Mouse (Mus musculus) frontal cortex, adult (tissue): Measurements from ENCODE around the gene Vwce.

Experiments used
- ATAC-seq: cut with Nextera tagmentation; 2 replicates; pipeline ENCODE4 v1.9.2; 2017; ENCODE audit warnings: mild to moderate bottlenecking, moderate library complexity, mixed read lengths; ENCODE audit not compliant: low TSS enrichment

Vwce gene

DNA sequence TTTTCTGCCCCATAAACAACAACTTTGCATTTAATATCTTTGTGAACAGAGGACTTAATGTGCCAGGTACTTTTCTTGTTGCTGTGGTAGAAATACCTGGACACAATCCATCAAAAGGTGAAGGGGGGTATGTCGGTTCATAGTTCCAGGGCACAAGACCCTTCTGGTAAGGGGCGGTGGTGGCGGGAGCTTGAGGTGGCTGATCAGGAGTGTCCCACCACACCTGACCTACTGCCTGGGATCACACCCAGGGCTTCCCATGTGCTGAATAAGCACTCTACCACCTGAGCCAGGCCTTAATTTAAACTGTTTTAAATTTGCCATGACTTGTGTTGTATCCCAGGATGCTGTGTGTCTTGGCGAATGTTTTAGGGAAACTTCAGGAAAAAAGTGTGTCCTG lies 57.1 kb downstream of the Vwce start:
- no peak for ATAC-seq

DNA sequence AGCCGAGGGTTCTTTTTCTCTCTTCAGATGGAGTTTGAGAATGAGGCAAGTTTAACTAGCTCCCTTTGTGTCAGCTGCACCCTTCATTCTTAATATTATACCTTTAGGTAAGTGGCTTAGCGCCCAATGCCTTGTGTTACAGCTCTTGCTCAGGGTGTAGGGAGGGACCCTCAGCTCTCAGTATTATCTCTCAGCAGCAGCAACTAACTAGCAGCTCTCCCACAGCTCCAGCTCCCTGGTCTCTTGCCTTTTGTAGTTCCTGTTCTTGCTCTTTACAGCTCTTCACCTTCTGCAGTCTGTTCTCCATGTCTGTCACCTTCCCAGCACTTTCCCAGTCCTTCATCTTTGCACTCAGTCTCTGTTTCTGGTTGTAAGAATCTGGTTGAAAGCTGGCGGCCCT lies 57.6 kb downstream of the Vwce start:
- no peak for ATAC-seq

DNA sequence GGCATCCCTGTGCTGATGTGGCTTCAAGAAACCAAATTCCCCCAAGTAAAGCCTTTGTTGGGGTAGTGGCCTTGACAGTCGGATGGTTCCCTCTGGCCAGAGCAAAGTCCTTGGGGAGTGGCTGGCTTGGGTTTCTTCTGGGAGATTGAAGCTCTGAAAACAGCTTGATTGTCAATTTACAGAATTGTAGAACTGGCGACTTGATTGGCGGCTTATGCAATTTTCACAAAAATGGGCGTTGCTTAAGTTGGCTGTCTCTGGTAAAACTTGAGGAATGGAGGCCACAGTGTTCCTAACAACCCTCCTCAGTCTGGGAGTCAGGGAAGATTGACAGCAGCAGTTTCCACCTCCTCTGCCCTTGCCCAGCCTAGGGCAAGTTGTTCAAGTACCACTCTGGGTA lies 58.3 kb downstream of the Vwce start:
- ATAC-seq, result no peak

DNA sequence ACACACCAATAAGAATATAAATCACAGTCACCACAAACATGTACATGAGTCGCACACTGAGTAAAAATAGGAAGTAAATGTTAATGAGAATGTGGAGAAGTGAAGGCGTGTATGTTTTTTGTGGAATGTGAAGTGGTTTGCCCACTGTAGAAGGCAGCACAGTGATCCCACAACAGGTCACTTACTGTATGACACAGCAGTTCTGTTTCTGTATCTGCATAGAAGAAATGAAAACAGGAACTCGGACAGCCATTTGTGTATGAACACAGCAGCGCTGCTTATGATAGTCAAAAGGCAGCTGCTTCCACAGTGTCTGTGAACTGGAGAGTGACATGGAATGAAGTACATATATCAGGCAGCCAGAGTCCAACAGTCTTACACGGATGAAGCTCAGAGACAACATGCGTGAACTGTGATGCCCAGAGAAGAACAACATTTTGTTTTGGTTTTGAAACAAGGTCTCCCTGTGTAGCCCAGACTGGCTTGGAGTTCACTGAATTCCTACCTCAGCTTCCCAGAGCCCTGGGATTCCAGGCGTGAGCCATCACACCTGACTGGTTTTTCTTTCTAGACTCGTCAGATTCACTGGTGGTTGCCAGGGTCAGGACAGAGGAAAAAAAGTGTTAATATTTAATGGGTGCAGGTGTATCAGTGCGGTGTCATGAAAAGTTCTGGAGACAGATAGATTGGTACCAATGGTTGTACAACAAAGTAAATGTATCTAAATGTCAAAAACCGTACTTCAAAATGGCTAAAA lies 60.1 kb downstream of the Vwce start:
- ATAC-seq, result no peak

DNA sequence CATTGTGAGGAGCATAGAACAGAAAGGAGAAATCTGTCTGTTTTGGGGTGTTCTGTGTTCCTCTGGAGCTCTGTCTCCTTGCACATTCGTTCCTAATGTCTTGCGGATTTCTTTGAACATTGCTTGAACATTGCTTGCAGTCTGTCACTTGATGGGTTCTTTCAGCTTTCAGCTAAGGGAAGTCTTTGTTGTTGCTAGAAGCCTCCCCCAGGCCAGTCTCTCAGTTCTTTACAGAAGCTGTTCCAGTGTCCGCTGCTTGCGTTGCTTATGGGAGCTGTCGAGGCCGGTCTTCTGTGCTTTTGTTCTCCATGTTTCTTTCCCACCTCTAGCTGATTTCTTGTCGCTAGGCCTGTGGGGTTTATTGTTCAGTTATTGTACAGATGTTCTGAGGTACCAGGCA lies 61.8 kb downstream of the Vwce start:
- ATAC-seq, result no peak

DNA sequence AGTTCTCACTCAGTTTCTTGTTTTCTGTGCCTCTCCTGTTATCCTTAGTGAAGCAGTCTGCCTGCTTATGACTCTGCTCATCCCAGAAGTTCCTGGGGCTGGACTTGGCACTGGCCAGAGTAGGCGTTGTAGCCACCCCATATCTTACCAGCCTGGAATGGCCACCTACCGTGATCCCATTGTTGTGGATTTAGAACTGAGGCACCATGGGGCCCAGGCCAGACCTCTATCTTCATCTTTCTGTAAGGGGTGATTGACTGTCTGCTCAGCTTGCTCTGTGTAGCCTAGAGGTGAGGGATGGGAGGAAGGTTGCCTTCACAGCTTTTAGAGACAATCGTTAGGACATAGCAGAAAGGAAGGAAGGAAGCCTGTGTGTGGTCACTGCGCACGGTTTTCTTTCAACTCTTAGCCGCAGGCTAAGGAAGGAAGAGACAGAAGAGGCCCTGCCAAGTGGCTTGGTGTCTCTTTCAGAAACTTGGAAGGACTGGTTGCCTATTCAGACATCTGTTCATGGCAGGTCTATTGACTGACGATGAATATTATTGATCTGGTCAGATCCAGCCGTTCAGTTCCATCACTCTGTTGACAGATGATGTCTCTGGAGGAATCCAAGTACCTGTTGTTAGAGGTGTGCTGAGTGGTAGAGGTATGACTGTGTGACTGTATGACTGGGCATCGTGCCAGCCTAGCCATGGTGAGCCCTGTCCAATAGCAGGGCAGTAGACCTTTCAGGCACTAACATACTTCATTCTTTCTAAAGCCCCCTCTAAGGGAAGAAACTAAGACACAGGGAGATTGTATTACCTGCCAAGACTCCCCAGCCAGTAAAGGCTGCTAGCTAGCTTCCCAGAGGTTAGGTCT lies 64.3 kb downstream of the Vwce start:
- no peak for ATAC-seq

DNA sequence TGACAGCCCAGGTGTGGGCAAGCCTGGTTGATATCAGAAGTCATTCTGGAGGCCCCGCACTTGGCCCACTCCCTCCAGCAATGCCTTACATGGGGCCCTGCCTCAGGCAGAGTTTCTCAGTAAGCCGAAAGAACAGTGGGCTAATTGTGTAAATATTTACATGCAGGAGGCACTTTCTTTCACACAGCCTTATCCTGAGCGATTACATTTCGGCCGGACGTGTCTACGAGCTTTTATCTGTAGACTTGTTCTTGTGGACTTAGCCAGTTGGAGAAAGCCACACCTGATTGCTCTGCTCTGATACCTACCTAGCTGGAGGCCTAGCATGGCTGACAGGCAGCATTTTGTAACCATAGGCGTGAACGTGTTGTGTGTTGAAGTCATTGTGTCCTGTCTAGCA lies 65.8 kb downstream of the Vwce start:
- no peak for ATAC-seq

DNA sequence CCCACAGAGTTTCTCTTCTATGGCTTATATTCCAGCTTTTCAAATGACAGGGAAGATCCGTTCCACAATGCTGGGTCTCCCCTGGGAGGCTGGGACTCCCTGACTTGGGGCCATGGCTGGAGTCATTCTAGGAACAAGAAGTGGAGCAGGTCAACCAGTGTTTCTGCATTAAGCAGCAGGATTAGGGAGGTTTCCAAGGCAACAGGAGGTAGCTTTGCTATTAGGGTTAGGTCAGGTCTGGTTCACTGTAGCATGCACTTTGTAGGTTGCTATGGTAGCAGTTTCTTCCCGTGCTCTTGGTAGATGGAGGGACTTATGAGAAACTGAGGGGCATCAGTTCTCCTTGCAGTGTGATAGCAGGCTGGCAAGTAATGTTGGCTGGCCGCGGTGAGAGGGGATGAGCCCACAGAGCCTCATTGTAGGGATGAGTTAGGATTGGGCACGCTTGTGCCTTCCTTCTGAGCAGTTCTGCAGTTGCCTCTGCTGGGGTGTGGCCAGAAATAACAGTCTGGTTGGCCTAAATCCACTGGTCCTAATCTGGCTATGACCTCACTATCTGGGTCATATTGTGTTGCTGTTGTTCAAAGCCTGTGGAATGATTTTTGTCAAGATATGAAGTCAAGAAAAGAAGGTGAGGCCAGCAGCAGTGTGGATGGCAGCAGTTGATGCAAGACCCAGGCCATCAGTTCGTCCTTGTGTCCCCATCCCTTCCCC lies 67.2 kb downstream of the Vwce start:
- no peak for ATAC-seq

DNA sequence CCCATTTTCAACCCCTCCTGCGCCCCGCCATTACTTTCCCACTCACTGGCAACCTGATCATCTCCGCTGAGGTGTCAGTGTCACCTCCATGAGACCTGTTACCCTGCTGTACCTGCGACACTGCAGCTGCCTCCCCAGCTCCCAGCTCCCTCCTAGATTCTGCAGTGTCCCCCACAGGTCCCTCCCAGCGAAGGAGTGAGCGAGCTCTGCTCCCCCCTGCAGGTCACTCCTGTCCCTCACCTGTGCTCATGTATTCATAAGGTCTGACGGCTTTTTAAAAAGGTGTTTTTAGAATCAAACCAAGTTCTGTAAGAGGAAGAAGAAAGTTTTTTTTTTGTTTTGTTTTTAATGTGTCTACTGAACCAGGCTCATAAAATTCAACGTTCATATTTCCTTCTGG lies 68.1 kb downstream of the Vwce start:
- no peak for ATAC-seq

DNA sequence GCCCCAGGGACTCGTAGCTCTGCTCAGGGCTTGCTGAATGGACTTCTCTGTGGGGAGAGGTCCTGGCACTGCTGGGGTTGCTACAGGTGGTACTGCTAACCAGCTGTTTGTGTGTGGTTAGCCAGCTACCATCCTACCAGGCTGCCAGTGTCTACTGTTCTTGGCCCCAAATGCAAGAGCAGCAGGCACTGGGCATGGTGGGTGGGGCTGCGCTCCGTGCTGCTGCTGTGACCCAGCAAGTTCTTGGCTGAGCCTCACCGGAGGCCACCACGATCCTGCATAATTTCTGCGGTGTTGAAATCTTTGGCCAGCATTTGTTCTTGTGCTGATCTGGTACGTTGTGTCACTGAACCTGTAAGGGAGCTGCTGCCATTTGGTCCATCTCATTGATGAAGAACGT lies 69.5 kb downstream of the Vwce start:
- ATAC-seq, result no peak

DNA sequence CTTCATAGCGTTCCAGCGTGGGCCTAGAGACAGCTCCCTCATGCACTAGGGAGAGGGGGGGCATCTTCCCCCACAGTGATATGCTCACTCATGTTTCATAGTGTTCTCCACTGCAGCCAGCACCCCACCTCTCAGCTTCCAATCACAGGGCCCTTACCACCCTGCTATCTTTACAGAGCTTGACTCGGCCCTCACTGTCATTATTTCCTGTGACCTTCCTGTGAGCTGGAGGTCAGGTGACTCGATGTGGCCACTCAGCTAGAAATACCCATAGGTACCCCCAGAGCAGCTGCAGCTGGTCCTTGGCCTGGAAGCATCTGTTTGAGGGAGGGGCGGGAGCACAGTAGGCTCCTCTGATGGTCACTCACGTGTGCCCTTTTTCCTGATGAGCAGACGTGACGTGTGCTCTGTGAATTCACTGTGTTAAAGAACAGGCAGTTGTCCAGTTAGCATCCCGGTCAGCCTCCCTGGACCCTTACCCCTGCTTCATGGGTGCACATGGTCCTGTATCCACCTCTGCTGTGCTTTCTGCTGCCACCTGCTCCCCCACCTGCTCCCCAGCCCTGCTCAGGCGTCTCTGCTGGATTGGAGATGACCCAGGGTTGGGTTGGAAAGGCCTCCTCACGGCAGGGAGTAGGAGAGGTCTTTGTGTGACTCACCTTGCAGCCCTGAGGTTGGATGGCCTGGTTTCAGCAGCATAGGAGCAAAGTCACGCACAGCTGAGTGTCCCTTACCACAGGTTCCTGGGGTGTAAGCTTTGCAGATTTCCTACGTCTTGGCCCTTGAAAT lies 73.3 kb downstream of the Vwce start:
- no peak for ATAC-seq

DNA sequence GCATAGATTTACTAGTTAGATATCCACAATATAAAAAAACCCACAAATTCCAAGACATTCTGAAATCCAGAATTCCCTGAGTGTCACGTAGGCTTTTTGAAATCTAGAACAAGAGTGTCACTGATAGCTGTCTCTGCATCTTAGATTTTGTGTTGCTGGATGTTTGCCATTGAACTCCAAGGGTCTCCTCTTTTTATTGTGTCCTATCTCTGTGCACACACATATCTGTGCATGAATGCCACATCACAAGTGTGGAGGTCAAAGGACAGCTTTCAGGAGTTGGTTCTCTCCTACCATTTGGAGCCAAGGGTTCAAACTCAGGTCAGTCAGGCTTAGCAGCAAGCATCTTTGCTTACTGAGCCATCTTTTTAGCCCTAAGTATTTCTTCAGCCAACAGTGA lies 73.9 kb downstream of the Vwce start:
- no peak for ATAC-seq

DNA sequence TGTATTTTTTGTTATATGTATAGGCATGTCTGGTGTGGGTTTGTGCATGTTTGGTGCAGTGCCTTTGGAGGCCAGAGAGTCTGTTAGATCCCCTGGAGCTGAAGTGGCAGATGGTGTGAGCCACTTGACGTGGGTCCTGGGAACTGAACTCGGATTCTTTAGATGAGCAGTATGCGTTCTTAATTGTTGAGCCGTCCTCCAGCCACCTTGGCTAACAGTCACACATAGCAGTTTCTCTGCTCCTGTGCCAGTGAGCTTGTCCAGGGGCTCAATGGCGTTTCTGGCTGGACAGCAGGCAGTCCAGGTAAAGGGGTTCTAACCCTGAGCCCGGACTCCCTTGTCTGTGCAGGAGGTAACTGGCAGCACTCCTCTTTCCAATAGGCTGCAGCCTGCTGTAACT lies 74.9 kb downstream of the Vwce start:
- no peak for ATAC-seq

DNA sequence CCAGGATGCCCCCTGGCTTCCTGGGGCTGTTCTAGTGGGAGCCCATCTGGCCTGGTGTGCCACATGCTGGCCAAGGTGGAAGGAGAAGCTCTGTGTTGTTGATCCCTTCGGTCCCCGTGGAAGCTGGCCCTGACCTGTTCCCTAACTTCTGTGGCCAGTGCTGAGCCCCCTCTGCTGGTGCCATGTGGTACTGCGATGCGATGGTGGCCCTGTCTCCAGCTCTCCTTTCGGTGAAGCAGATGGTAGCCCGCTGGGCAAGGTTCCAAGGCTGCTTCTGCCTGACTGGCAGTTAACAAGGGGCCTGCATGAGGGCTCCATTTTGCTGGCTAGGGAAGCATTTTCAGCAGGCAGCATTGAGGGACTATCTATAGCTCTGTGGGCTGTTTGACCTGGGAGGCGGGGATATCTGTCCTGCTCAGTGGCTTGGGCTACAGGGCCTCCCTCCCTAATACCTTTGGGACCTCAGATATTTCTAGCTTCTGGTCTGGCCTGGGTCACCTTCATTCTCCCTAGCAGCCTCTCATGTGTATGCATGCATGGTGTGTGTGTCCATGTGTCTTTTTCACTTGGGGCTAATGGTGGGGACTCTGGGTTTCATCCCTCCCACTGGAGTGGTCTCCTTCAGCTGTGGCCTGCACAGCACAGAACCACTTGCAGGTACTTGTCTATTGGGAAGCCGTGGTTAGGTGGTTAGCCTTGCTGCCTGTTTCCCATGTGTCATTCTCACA lies 75.5 kb downstream of the Vwce start:
- peak; percentile 73 for ATAC-seq

DNA sequence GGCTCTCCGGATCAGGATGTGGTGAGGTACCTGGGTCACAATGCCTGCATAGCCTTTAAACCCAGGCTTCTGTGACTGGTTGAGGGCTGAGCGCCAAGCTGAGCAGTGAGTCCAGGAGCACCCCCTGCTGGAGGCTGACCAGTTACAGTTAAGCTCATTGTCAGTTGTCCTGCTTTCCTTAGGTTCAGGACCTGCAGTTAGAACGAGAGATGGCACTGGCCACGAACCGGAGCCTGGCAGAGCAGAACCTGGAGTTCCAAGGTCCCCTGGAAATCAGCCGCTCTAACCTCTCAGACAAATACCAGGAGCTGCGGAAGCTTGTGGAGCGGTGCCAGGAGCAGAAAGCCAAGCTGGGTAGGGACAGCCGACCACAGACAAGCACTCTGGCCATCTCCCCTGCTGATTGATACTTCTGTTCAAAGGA lies 76.1 kb downstream of the Vwce start:
- peak; percentile 47 for ATAC-seq

DNA sequence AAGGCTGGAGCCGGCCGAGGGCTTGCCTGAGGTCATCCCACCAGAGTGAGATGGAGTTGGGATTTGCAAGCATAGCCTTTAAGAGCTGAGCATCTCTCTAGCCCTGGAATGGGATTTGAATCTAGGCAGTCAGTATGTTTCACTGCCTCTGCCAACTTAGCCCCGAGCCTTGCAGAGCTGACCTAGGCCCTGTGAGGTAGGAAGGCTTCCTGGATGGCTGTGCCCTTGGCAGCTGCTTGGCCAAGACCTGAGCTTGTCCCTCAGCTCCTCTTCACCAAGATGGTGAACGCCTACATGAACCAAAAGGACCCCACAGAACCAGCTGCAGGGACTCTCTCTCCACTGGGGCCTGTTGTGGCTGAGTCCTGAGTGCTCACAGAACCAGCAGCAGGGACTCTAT lies 76.7 kb downstream of the Vwce start:
- ATAC-seq, result no peak

DNA sequence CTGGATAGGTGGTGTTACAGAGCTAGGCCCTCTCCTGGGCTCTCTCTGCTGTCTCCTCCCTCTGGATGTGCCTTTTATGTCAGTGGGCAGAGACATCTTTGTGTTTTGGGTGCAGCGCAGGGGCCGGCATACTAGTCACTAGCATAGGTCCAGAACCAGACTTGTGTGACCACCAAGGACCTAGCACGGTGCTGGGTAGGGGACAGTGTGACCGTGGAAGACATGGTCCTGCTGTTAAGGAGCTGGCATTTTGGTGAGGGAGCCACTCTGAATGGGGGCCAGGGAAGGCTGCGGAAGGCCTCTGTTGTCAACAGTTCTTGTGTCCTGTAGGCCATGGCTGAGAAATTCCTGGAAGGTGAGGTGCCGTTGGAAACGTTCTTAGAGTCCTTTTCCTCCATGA lies 78.2 kb downstream of the Vwce start:
- no peak for ATAC-seq

DNA sequence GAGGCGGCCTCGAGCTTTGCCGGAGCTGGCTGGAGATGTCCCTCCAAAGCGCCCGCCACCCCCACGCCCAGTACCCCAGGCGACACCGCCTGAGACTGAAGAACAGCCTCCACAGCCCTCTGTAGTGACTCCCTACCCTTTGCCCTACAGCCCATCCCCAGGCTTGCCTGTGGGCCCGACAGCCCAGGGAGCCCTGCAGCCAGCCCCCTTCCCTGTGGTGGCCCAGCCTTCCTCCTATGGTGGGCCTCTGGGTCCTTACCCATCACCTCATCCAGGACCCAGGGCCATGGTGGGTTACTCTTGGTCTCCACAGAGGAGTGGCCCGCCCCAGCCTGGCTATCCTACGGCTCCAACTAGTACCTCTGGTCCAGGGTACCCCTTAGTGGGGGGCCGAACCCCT lies 78.6 kb downstream of the Vwce start:
- no peak for ATAC-seq

DNA sequence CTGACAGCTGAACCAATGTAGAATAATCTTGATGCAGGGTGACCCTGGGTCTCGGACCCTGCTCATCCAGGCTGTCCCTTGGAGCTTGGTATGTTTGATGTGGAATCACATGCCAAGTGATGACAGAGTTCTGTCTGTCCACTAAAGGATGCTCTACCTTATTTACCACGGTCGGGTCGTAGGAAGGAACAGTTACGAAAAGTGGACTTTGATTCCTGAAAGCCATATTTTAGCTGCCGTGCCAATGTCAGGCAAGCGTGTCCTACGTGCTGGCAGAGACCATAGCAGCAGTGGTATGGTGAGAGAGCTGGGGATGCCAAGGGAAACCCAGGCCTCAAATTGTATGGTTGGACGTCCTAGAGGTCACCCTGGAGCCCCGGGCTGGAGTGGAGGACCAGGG lies 79.5 kb downstream of the Vwce start:
- no peak for ATAC-seq

DNA sequence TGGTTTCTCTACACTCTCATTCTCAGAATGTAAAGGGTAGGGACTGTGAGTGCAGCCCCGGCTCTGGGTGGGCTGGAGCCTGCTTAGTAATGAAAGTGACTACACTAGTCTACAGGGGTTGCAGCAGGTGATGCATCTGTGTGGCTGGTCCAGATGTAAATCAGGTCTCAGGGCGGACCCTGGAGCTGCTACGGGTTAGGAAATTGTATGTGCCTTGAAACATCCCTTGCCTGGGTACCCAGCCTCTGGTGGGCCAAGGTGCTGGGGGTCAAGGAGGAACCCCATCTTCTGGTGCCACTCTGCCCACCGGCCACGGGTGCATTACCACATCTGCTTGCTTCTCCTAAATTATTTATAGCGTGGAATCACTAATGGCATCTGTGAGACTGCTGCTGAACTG lies 80.2 kb downstream of the Vwce start:
- no peak for ATAC-seq
